In the genomic region with DNA sequence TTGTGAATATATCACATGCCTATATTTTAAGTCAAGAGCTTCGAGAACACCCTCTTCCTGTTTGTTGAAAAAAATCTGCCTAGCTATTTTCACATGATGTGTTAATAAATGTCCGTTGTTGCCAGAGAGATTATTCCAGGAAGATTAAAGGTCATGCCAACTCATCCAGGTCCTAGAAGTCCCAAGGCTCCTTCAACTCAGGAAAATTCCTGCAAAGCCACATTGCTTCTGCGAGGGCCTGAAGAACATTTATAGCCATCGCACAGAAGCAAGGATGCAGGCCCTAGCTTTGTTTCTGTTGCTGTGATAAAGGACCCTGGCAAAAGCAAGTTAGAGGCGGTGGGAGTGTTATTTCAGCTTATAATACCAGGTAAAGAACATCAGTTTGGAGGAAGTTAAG, we compare ENCODE assay signal across 15 mouse cellular contexts.
"Had no signal": no experiment of that assay in that cellular context is flagged by ENCODE, and none has a peak within 500 bp of the region (broad histone marks: within the 10 kb centered on the region; RNA-seq: fewer than 3 reads in every experiment).

No protein-coding gene starts in this region.

- H3K27me3 ChIP-seq: lung, embryonic 15.5 days; midbrain, embryonic 15.5 days had no signal

- H3K4me3 ChIP-seq: left cerebral cortex, adult 2 months; limb, embryonic 10.5 days; liver, embryonic 13.5 days; lung, embryonic 15.5 days; midbrain, embryonic 15.5 days had no signal

- H3K4me2 ChIP-seq: hindbrain, embryonic 14.5 days; liver, embryonic 13.5 days; lung, embryonic 15.5 days; midbrain, embryonic 11.5 days; midbrain, embryonic 15.5 days had no signal

- DNase-seq: liver, embryonic 13.5 days; liver, postnatal 0 days; lung, postnatal 14 days; right cerebral cortex, adult 18-20 months; right cerebral cortex, postnatal 25 days; thymus, adult 18-20 months; thymus, postnatal 14 days had no signal

- H3K9me3 ChIP-seq: limb, embryonic 10.5 days; liver, embryonic 13.5 days; lung, embryonic 15.5 days; megakaryocyte, embryonic 14.5 days; midbrain, embryonic 15.5 days had no signal

- H3K27ac ChIP-seq: hindbrain, embryonic 14.5 days; left cerebral cortex, adult 2 months; limb, embryonic 10.5 days; liver, embryonic 13.5 days; lung, embryonic 15.5 days; macrophage; midbrain, embryonic 15.5 days had no signal

- H3K36me3 ChIP-seq: limb, embryonic 10.5 days; liver, embryonic 13.5 days; lung, embryonic 15.5 days; midbrain, embryonic 15.5 days had no signal

- H3K9ac ChIP-seq: hindbrain, embryonic 14.5 days; liver, embryonic 13.5 days; liver, postnatal 0 days; lung, embryonic 15.5 days; midbrain, embryonic 15.5 days had no signal

- ATAC-seq: liver, postnatal 0 days; midbrain, embryonic 15.5 days had no signal
